Mouse (Mus musculus) heart, embryonic 15.5 days (tissue): ENCODE measurements around the gene Smim4. TPM values are rescaled to one million over a fixed set of nuclear protein-coding genes. Genes with fewer than 3 reads are reported as not detected.

Source experiments
- ATAC-seq: fragments of 200-750 bp; cut with Nextera tagmentation; replicated peaks from 2 replicates; pipeline ENCODE4 v1.8.0; 2017; ENCODE audit warnings: low read depth, moderate TSS enrichment; ENCODE audit not compliant: insufficient number of reproducible peaks, insufficient read depth, low FRiP score
- H3K27ac ChIP-seq: fragments of 300-500 bp; sonication (generic); 2 replicates; pipeline ENCODE4 v1.5.1; 2015; ENCODE audit warnings: mild to moderate bottlenecking, inconsistent platforms
- H3K27me3 ChIP-seq: fragments of 300-500 bp; sonication (generic); 2 replicates; pipeline ENCODE4 v1.6.1; 2015; ENCODE audit warnings: inconsistent platforms
- H3K36me3 ChIP-seq: fragments of 300-500 bp; sonication (generic); 2 replicates; pipeline ENCODE4 v1.6.1; 2015; ENCODE audit warnings: mild to moderate bottlenecking, inconsistent platforms
- H3K4me1 ChIP-seq: fragments of 300-500 bp; sonication (generic); replicated peaks from 2 replicates; pipeline ENCODE4 v1.6.1; 2015; ENCODE audit warnings: inconsistent platforms
- H3K4me2 ChIP-seq: fragments of 300-500 bp; sonication (generic); 2 replicates; pipeline ENCODE4 v1.6.1; 2015; ENCODE audit warnings: inconsistent platforms, mild to moderate bottlenecking, moderate library complexity
- H3K4me3 ChIP-seq: fragments of 300-500 bp; sonication (generic); 2 replicates; pipeline ENCODE4 v1.5.1; 2015; ENCODE audit warnings: mild to moderate bottlenecking, inconsistent platforms
- H3K9ac ChIP-seq: fragments of 300-500 bp; sonication (generic); 2 replicates; pipeline ENCODE4 v1.6.1; 2015; ENCODE audit warnings: mild to moderate bottlenecking, inconsistent platforms
- H3K9me3 ChIP-seq: fragments of 300-500 bp; sonication (generic); replicated peaks from 2 replicates; pipeline ENCODE4 v1.6.1; 2016; ENCODE audit warnings: inconsistent platforms
- WGBS: fragments of 180-500 bp; shearing (Covaris S2); methylation state at CpG from one replicate; pipeline ENCODE4 v1.1.7; 2015; ENCODE audit warnings: mixed read lengths; 5-methylcytosine and 5-hydroxymethylcytosine counted together
- polyA plus RNA-seq: library from polyadenylated mRNA; unstranded; fragments of >200 nt; fragmentation: Nextera tagmentation; extraction: Ambion mirVana; gene quantifications from 2 replicates; pipeline ENCODE4 v1.2.1, GENCODE M21; 2015

Smim4 gene
- polyA plus RNA-seq: 75.6 and 94.1 TPM in 2 replicates

- Histone ChIP-seq H3K4me1 (peaks cover 60% of the 10 kb centered on the region), H3K27me3 (no peaks in the 10 kb centered on the region), H3K4me2 (peak within 1 kb of the TSS; percentile 87), H3K9me3 (no peaks in the 10 kb centered on the region), H3K4me3 (peak within 1 kb of the TSS; percentile 75), H3K27ac (peak within 1 kb of the TSS; percentile 95), H3K36me3 (peaks cover 6% of the 10 kb centered on the region), H3K9ac (peak within 1 kb of the TSS; percentile 77)
- WGBS: 0% methylated on average over 33 of the region's 33 CpGs
- peak; percentile 92 for ATAC-seq
These were observed at the start of gene Smim4 for GRCm38 (mm10) chr14:31128826-31129219. Smim4 (minus strand) TSS chr14:31128956.

- no peaks in the 10 kb centered on the region for H3K9me3 ChIP-seq
- ATAC-seq: no peak
- H3K27me3 ChIP-seq: no peaks in the 10 kb centered on the region
- H3K4me2 ChIP-seq: no peak overlapping the region
- peaks cover 23% of the 10 kb centered on the region for H3K4me1 ChIP-seq
- H3K27ac ChIP-seq: no peak overlapping the region
- H3K4me3 ChIP-seq: no peak overlapping the region
- WGBS: 83% methylated on average over 5 of the region's 5 CpGs
- no peak overlapping the region for H3K9ac ChIP-seq
- peaks cover 98% of the 10 kb centered on the region for H3K36me3 ChIP-seq
These were observed 49.0 kb upstream of the Smim4 start for GRCm38 (mm10) chr14:31177715-31178114.

GRCm38 (mm10) chr14:31177287-31177686 is 48.5 kb upstream of the Smim4 start:
- Histone ChIP-seq H3K4me1 (peaks cover 23% of the 10 kb centered on the region), H3K9ac (no peak overlapping the region), H3K9me3 (no peaks in the 10 kb centered on the region), H3K27ac (no peak overlapping the region), H3K36me3 (peaks cover 98% of the 10 kb centered on the region), H3K27me3 (no peaks in the 10 kb centered on the region), H3K4me2 (no peak overlapping the region), H3K4me3 (no peak overlapping the region)
- 77% methylated on average over 16 of the region's 16 CpGs for WGBS
- no peak for ATAC-seq

- ATAC-seq: no peak
- no peak overlapping the region for H3K4me2 ChIP-seq
These were observed 44.8 kb upstream of the Smim4 start for GRCm38 (mm10) chr14:31173537-31173936.

GRCm38 (mm10) chr14:31172781-31173455 is 44.2 kb upstream of the Smim4 start:
- H3K36me3 ChIP-seq: peaks cover 81% of the 10 kb centered on the region
- H3K9ac ChIP-seq: no peak overlapping the region
- H3K27me3 ChIP-seq: no peaks in the 10 kb centered on the region
- no peak overlapping the region for H3K4me2 ChIP-seq
- H3K9me3 ChIP-seq: no peaks in the 10 kb centered on the region
- 55% methylated on average over 18 of the region's 18 CpGs for WGBS
- peak overlapping the region; percentile 56 for H3K27ac ChIP-seq
- peaks cover 34% of the 10 kb centered on the region for H3K4me1 ChIP-seq
- peak; percentile 37 for ATAC-seq
- H3K4me3 ChIP-seq: no peak overlapping the region

More at GRCm38 (mm10) chr14:31173537-31173936, 44.8 kb upstream of the Smim4 start:
- H3K36me3 ChIP-seq: peaks cover 85% of the 10 kb centered on the region
- H3K9ac ChIP-seq: no peak overlapping the region
- H3K4me1 ChIP-seq: peaks cover 33% of the 10 kb centered on the region
- peak overlapping the region; percentile 56 for H3K27ac ChIP-seq
- H3K27me3 ChIP-seq: no peaks in the 10 kb centered on the region
- H3K9me3 ChIP-seq: no peaks in the 10 kb centered on the region
- no peak overlapping the region for H3K4me3 ChIP-seq
- WGBS: 79% methylated on average over 7 of the region's 7 CpGs

- 92% methylated on average over 15 of the region's 15 CpGs for WGBS
- no peaks in the 10 kb centered on the region for H3K9me3 ChIP-seq
- H3K4me2 ChIP-seq: no peak overlapping the region
- H3K4me3 ChIP-seq: no peak overlapping the region
- H3K27ac ChIP-seq: 0 out of 2 replicates have a peak overlapping the region, but pooled peaks have one; percentile 56
- H3K9ac ChIP-seq: no peak overlapping the region
- H3K36me3 ChIP-seq: peaks cover 70% of the 10 kb centered on the region
- ATAC-seq: no peak
- H3K27me3 ChIP-seq: no peaks in the 10 kb centered on the region
- peaks cover 36% of the 10 kb centered on the region for H3K4me1 ChIP-seq
These were observed 43.1 kb upstream of the Smim4 start for GRCm38 (mm10) chr14:31171821-31172220.

GRCm38 (mm10) chr14:31171386-31171785 is 42.6 kb upstream of the Smim4 start:
- H3K4me1 ChIP-seq: peaks cover 41% of the 10 kb centered on the region
- H3K27me3 ChIP-seq: no peaks in the 10 kb centered on the region
- peaks cover 65% of the 10 kb centered on the region for H3K36me3 ChIP-seq
- ATAC-seq: no peak
- no peak overlapping the region for H3K9ac ChIP-seq
- H3K9me3 ChIP-seq: no peaks in the 10 kb centered on the region
- no peak overlapping the region for H3K4me3 ChIP-seq
- no peak overlapping the region for H3K4me2 ChIP-seq
- no peak overlapping the region for H3K27ac ChIP-seq
- WGBS: 86% methylated on average over 11 of the region's 11 CpGs

- Histone ChIP-seq H3K36me3 (peaks cover 61% of the 10 kb centered on the region), H3K4me2 (no peak overlapping the region), H3K27me3 (no peaks in the 10 kb centered on the region), H3K4me1 (peaks cover 42% of the 10 kb centered on the region), H3K9me3 (no peaks in the 10 kb centered on the region), H3K9ac (no peak overlapping the region), H3K27ac (0 out of 2 replicates have a peak overlapping the region, but pooled peaks have one; percentile 6), H3K4me3 (no peak overlapping the region)
- no peak for ATAC-seq
- WGBS: 73% methylated on average over 13 of the region's 13 CpGs
These were observed 42.2 kb upstream of the Smim4 start for GRCm38 (mm10) chr14:31170963-31171362.

GRCm38 (mm10) chr14:31169508-31169907 is 40.8 kb upstream of the Smim4 start:
- no peaks in the 10 kb centered on the region for H3K9me3 ChIP-seq
- no peak for ATAC-seq
- H3K4me2 ChIP-seq: no peak overlapping the region
- no peak overlapping the region for H3K4me3 ChIP-seq
- H3K36me3 ChIP-seq: peaks cover 46% of the 10 kb centered on the region
- H3K27ac ChIP-seq: 0 out of 2 replicates have a peak overlapping the region, but pooled peaks have one; percentile 6
- no peaks in the 10 kb centered on the region for H3K27me3 ChIP-seq
- peaks cover 54% of the 10 kb centered on the region for H3K4me1 ChIP-seq
- H3K9ac ChIP-seq: no peak overlapping the region
- 59% methylated on average over 6 of the region's 6 CpGs for WGBS

GRCm38 (mm10) chr14:31168425-31168824 is 39.7 kb upstream of the Smim4 start, which contains the start of gene Stab1:
Stab1 (minus strand) TSS chr14:31168641.
- no peaks in the 10 kb centered on the region for H3K9me3 ChIP-seq
- peak within 1 kb of the TSS; percentile 45 for H3K4me3 ChIP-seq
- H3K27ac ChIP-seq: peak within 1 kb of the TSS; percentile 66
- H3K27me3 ChIP-seq: no peaks in the 10 kb centered on the region
- peaks cover 62% of the 10 kb centered on the region for H3K4me1 ChIP-seq
- H3K4me2 ChIP-seq: peak within 1 kb of the TSS; percentile 55
- peak within 1 kb of the TSS; percentile 38 for H3K9ac ChIP-seq
- peaks cover 36% of the 10 kb centered on the region for H3K36me3 ChIP-seq
- WGBS: 23% methylated on average over 10 of the region's 10 CpGs
- ATAC-seq: peak; percentile 47; the same call in 1 of the 2 replicates

- 55% methylated on average over 9 of the region's 9 CpGs for WGBS
- Histone ChIP-seq H3K27me3 (0 out of 2 replicates have a peak, but pooled peaks cover under 1% of the 10 kb centered on the region), H3K4me3 (peak overlapping the region; percentile 45), H3K4me2 (peak overlapping the region; percentile 55), H3K9me3 (no peaks in the 10 kb centered on the region), H3K4me1 (peaks cover 52% of the 10 kb centered on the region), H3K27ac (peak overlapping the region; percentile 9; the same call in 1 of the 2 replicates), H3K36me3 (peaks cover 20% of the 10 kb centered on the region), H3K9ac (peak overlapping the region; percentile 38; the same call in 1 of the 2 replicates)
- no peak for ATAC-seq
These were observed 38.1 kb upstream of the Smim4 start for GRCm38 (mm10) chr14:31166827-31167226.
